Mouse (Mus musculus): ENCODE data around the gene L3mbtl2.
"Not testable (repeated sequence)": the region's sequence is repeated elsewhere in the genome, so short reads cannot be mapped to it uniquely, and the experiment has no call there.

Gene L3mbtl2

GRCm38 (mm10) chr15:81663697-81664561, at the start of gene L3mbtl2:
Gene L3mbtl2 (plus strand): TSS chr15:81663889.
- in situ Hi-C loops (cut with MboI; ENCODE audit: low sequenced_read_pairs), result no loop called here

- in situ Hi-C loops (cut with MboI; ENCODE audit: low sequenced_read_pairs), result no loop called here
Measured at GRCm38 (mm10) chr15:81649516-81650455, 13.9 kb upstream of the L3mbtl2 start.

- in situ Hi-C loops (cut with MboI; ENCODE audit: low sequenced_read_pairs), result no loop called here
Measured at GRCm38 (mm10) chr15:81650636-81651035, 13.1 kb upstream of the L3mbtl2 start.

GRCm38 (mm10) chr15:81661701-81662100, 2.0 kb upstream of the L3mbtl2 start:
- in situ Hi-C loops (cut with MboI; ENCODE audit: low sequenced_read_pairs), result no loop called here

- in situ Hi-C loops (cut with MboI; ENCODE audit: low sequenced_read_pairs), result no loop called here
Measured at GRCm38 (mm10) chr15:81663281-81663680, 408 bp upstream of the L3mbtl2 start.

GRCm38 (mm10) chr15:81666957-81667356, 3.3 kb downstream of the L3mbtl2 start:
- in situ Hi-C loops (cut with MboI; ENCODE audit: low sequenced_read_pairs), result no loop called here

- in situ Hi-C loops (cut with MboI; ENCODE audit: low sequenced_read_pairs), result no loop called here
Measured at GRCm38 (mm10) chr15:81670231-81670640, 6.5 kb downstream of the L3mbtl2 start.

- in situ Hi-C loops (cut with MboI; ENCODE audit: low sequenced_read_pairs), result no loop called here
Measured at GRCm38 (mm10) chr15:81676637-81677036, 12.9 kb downstream of the L3mbtl2 start.

GRCm38 (mm10) chr15:81680301-81680805, 16.7 kb downstream of the L3mbtl2 start:
- in situ Hi-C loops (cut with MboI; ENCODE audit: low sequenced_read_pairs), result no loop called here

- in situ Hi-C loops (cut with MboI; ENCODE audit: low sequenced_read_pairs), result no loop called here
Measured at GRCm38 (mm10) chr15:81693366-81693966, 29.8 kb downstream of the L3mbtl2 start.

- in situ Hi-C loops (cut with MboI; ENCODE audit: low sequenced_read_pairs), result no loop called here
Measured at GRCm38 (mm10) chr15:81693967-81694881, 30.5 kb downstream of the L3mbtl2 start.

- in situ Hi-C loops (cut with MboI; ENCODE audit: low sequenced_read_pairs), result no loop called here
Measured at GRCm38 (mm10) chr15:81694891-81695290, 31.2 kb downstream of the L3mbtl2 start.

- in situ Hi-C loops (cut with MboI; ENCODE audit: low sequenced_read_pairs), result no loop called here
Measured at GRCm38 (mm10) chr15:81697175-81697574, 33.5 kb downstream of the L3mbtl2 start, which contains the start of gene Chadl. Gene Chadl (minus strand): TSS chr15:81697287.

GRCm38 (mm10) chr15:81697847-81698246, 34.2 kb downstream of the L3mbtl2 start:
- in situ Hi-C loops (cut with MboI; ENCODE audit: low sequenced_read_pairs), result no loop called here

- in situ Hi-C loops (cut with MboI; ENCODE audit: low sequenced_read_pairs), result no loop called here
Measured at GRCm38 (mm10) chr15:81698532-81698931, 34.8 kb downstream of the L3mbtl2 start.

- in situ Hi-C loops (cut with MboI; ENCODE audit: low sequenced_read_pairs), result no loop called here
Measured at GRCm38 (mm10) chr15:81700161-81700560, 36.5 kb downstream of the L3mbtl2 start.

- in situ Hi-C loops (cut with MboI; ENCODE audit: low sequenced_read_pairs), result no loop called here
Measured at GRCm38 (mm10) chr15:81700601-81701000, 36.9 kb downstream of the L3mbtl2 start.

- in situ Hi-C loops (cut with MboI; ENCODE audit: low sequenced_read_pairs), result not testable (repeated sequence)
Measured at GRCm38 (mm10) chr15:81701350-81701749, 37.7 kb downstream of the L3mbtl2 start.

- in situ Hi-C loops (cut with MboI; ENCODE audit: low sequenced_read_pairs), result no loop called here
Measured at GRCm38 (mm10) chr15:81702306-81703093, 38.8 kb downstream of the L3mbtl2 start.

Measured in CH12F3 (cell line).